27 mouse cellular contexts compared by ENCODE assay signal in genomic region chr12:30216762-30217441, GRCm38 (mm10).
DNase-seq lines count a peak whose midpoint lies in the region; ATAC-seq and TF ChIP-seq lines count a peak whose summit lies in the region.
"Had no signal": no experiment of that assay in that cellular context is flagged by ENCODE, and none has a peak within 500 bp of the region (broad histone marks: within the 10 kb centered on the region; RNA-seq: fewer than 3 reads in every experiment).

No protein-coding gene starts in this region.

- 59% methylated on average over 6 of the region's 6 CpGs for WGBS in intestine, embryonic 16.5 days
- 68% methylated on average over 6 of the region's 6 CpGs for WGBS in intestine, embryonic 15.5 days
- WGBS in intestine, postnatal 0 days = 37% methylated on average over 6 of the region's 6 CpGs
- 70% methylated on average over 6 of the region's 6 CpGs for WGBS in stomach, embryonic 14.5 days
- WGBS in stomach, postnatal 0 days = 53% methylated on average over 6 of the region's 6 CpGs

- ATAC-seq in intestine, embryonic 16.5 days = peak; percentile 48; the same call in 1 of the 2 replicates
- ATAC-seq in intestine, embryonic 15.5 days = no peak
- ATAC-seq in intestine, postnatal 0 days = no peak
- peak; percentile 90 for ATAC-seq in stomach, embryonic 14.5 days (ENCODE audit: insufficient number of reproducible peaks, insufficient read depth, low FRiP score, low read depth)
- peak; percentile 90 for ATAC-seq in stomach, postnatal 0 days (ENCODE audit: low FRiP score, low TSS enrichment)
- ATAC-seq: forebrain, embryonic 15.5 days; hindbrain, embryonic 16.5 days; Patski had no signal

- no peak overlapping the region for H3K4me2 ChIP-seq in intestine, embryonic 16.5 days (ENCODE audit: low read depth, low read length)
- H3K4me2 ChIP-seq in intestine, embryonic 15.5 days (replicated peaks) = no peak overlapping the region
- H3K4me2 ChIP-seq in intestine, postnatal 0 days (replicated peaks; ENCODE audit: low read depth) = no peak overlapping the region
- no peak overlapping the region for H3K4me2 ChIP-seq in stomach, embryonic 14.5 days (replicated peaks; ENCODE audit: low read depth, low read length)
- H3K4me2 ChIP-seq in stomach, postnatal 0 days (replicated peaks; ENCODE audit: low read depth) = no peak overlapping the region
- H3K4me2 ChIP-seq: embryonic facial prominence, embryonic 13.5 days; forebrain, embryonic 12.5 days; forebrain, embryonic 15.5 days; heart, embryonic 11.5 days; hindbrain, embryonic 13.5 days had no signal

- H3K4me1 ChIP-seq in intestine, embryonic 16.5 days (ENCODE audit: control insufficient read depth, insufficient read depth, low read length) = no peaks in the 10 kb centered on the region
- no peaks in the 10 kb centered on the region for H3K4me1 ChIP-seq in intestine, embryonic 15.5 days (replicated peaks)
- H3K4me1 ChIP-seq in intestine, postnatal 0 days (replicated peaks; ENCODE audit: control insufficient read depth, insufficient read depth, low read length) = no peaks in the 10 kb centered on the region
- H3K4me1 ChIP-seq in stomach, embryonic 14.5 days (ENCODE audit: control insufficient read depth, insufficient read depth, low read length) = no peaks in the 10 kb centered on the region
- H3K4me1 ChIP-seq in stomach, postnatal 0 days (replicated peaks; ENCODE audit: control insufficient read depth, insufficient read depth) = no peaks in the 10 kb centered on the region
- H3K4me1 ChIP-seq: embryonic facial prominence, embryonic 10.5 days; embryonic facial prominence, embryonic 13.5 days; forebrain, embryonic 12.5 days; forebrain, embryonic 15.5 days; hindbrain, embryonic 13.5 days had no signal

- TF ChIP-seq EP300 in stomach, postnatal 0 days (optimal IDR thresholded peaks at IDR 0.05) = no peak

- H3K9me3 ChIP-seq in intestine, embryonic 16.5 days (ENCODE audit: control insufficient read depth, low read length) = no peaks in the 10 kb centered on the region
- H3K9me3 ChIP-seq in intestine, embryonic 15.5 days = no peaks in the 10 kb centered on the region
- H3K9me3 ChIP-seq in intestine, postnatal 0 days (ENCODE audit: control insufficient read depth) = no peaks in the 10 kb centered on the region
- H3K9me3 ChIP-seq in stomach, embryonic 14.5 days (ENCODE audit: control insufficient read depth, low read depth, low read length) = no peaks in the 10 kb centered on the region
- H3K9me3 ChIP-seq in stomach, postnatal 0 days (ENCODE audit: control insufficient read depth, low read length) = no peaks in the 10 kb centered on the region
- H3K9me3 ChIP-seq: embryonic facial prominence, embryonic 10.5 days; embryonic facial prominence, embryonic 13.5 days; forebrain, embryonic 12.5 days; forebrain, embryonic 15.5 days; hindbrain, embryonic 13.5 days had no signal

- 0 out of 2 replicates have a peak, but pooled peaks have one; percentile 4 for TF ChIP-seq CTCF in intestine, postnatal 0 days (IDR thresholded peaks at IDR 0.05; ENCODE audit: low read depth)
- TF ChIP-seq CTCF in stomach, postnatal 0 days (IDR thresholded peaks at IDR 0.05; ENCODE audit: low read depth) = peak; percentile 28; the same call in 1 of the 2 replicates

- DNase-seq in stomach, postnatal 0 days (ENCODE audit: low spot score) = peak; percentile 76
- no peak for DNase-seq in adrenal gland, adult 18-20 months (ENCODE audit: low spot score in 2 of 2)
- DNase-seq in layer of hippocampus, adult 9-11 months = no peak
- DNase-seq: adrenal gland, adult 2 months; adrenal gland, postnatal 14 days; B cell, adult 2 months; cerebellum, adult 11 months; cerebellum, adult 2 months; cerebellum, adult 9-11 months; cerebellum, postnatal 25 days; embryo, embryonic 11 days; gastrocnemius, postnatal 25 days had no signal

- H3K36me3 ChIP-seq in intestine, embryonic 16.5 days (ENCODE audit: control insufficient read depth, insufficient read depth, low read length) = no peaks in the 10 kb centered on the region
- no peaks in the 10 kb centered on the region for H3K36me3 ChIP-seq in intestine, embryonic 15.5 days
- H3K36me3 ChIP-seq in intestine, postnatal 0 days (ENCODE audit: control insufficient read depth, insufficient read depth) = no peaks in the 10 kb centered on the region
- no peaks in the 10 kb centered on the region for H3K36me3 ChIP-seq in stomach, embryonic 14.5 days (ENCODE audit: control insufficient read depth, insufficient read depth, low read length)
- H3K36me3 ChIP-seq in stomach, postnatal 0 days (ENCODE audit: control insufficient read depth, insufficient read depth, low read length) = no peaks in the 10 kb centered on the region
- H3K36me3 ChIP-seq: embryonic facial prominence, embryonic 10.5 days; embryonic facial prominence, embryonic 13.5 days; forebrain, embryonic 12.5 days; forebrain, embryonic 15.5 days; G1E; hindbrain, embryonic 13.5 days had no signal

- H3K27me3 ChIP-seq in intestine, embryonic 16.5 days (replicated peaks; ENCODE audit: control insufficient read depth, insufficient read depth, low read length) = no peaks in the 10 kb centered on the region
- no peaks in the 10 kb centered on the region for H3K27me3 ChIP-seq in intestine, embryonic 15.5 days (replicated peaks)
- no peaks in the 10 kb centered on the region for H3K27me3 ChIP-seq in intestine, postnatal 0 days (replicated peaks; ENCODE audit: control insufficient read depth, insufficient read depth, low read length)
- no peaks in the 10 kb centered on the region for H3K27me3 ChIP-seq in stomach, embryonic 14.5 days (ENCODE audit: control insufficient read depth, insufficient read depth, low read length)
- H3K27me3 ChIP-seq in stomach, postnatal 0 days (ENCODE audit: control insufficient read depth, insufficient read depth, low read length) = no peaks in the 10 kb centered on the region
- H3K27me3 ChIP-seq: CH12.LX; embryonic facial prominence, embryonic 13.5 days; forebrain, embryonic 12.5 days; forebrain, embryonic 15.5 days; hindbrain, embryonic 13.5 days had no signal

- H3K9ac ChIP-seq in intestine, embryonic 16.5 days (ENCODE audit: low read depth, low read length) = no peak overlapping the region
- H3K9ac ChIP-seq in intestine, embryonic 15.5 days = no peak overlapping the region
- H3K9ac ChIP-seq in intestine, postnatal 0 days (ENCODE audit: low read depth, low read length) = no peak overlapping the region
- H3K9ac ChIP-seq in stomach, embryonic 14.5 days (replicated peaks; ENCODE audit: low read depth, low read length) = no peak overlapping the region
- no peak overlapping the region for H3K9ac ChIP-seq in stomach, postnatal 0 days (ENCODE audit: low read length)
- H3K9ac ChIP-seq: embryonic facial prominence, embryonic 13.5 days; forebrain, embryonic 12.5 days; forebrain, embryonic 15.5 days; hindbrain, embryonic 13.5 days had no signal

- H3K4me3 ChIP-seq in intestine, embryonic 16.5 days (ENCODE audit: low read length) = no peak overlapping the region
- no peak overlapping the region for H3K4me3 ChIP-seq in intestine, embryonic 15.5 days (replicated peaks)
- H3K4me3 ChIP-seq in intestine, postnatal 0 days (ENCODE audit: low read depth, low read length) = no peak overlapping the region
- H3K4me3 ChIP-seq in stomach, embryonic 14.5 days (ENCODE audit: low read depth, low read length) = no peak overlapping the region
- H3K4me3 ChIP-seq in stomach, postnatal 0 days (ENCODE audit: low read depth, low read length) = no peak overlapping the region
- H3K4me3 ChIP-seq: embryonic facial prominence, embryonic 10.5 days; embryonic facial prominence, embryonic 13.5 days; erythroblast, embryonic 14.5 days; forebrain, embryonic 12.5 days; forebrain, embryonic 15.5 days; hindbrain, embryonic 13.5 days had no signal

- H3K27ac ChIP-seq in intestine, embryonic 16.5 days (ENCODE audit: low read length) = no peak overlapping the region
- no peak overlapping the region for H3K27ac ChIP-seq in intestine, embryonic 15.5 days
- H3K27ac ChIP-seq in intestine, postnatal 0 days (ENCODE audit: low read depth, low read length) = no peak overlapping the region
- H3K27ac ChIP-seq in stomach, embryonic 14.5 days (ENCODE audit: low read length) = no peak overlapping the region
- no peak overlapping the region for H3K27ac ChIP-seq in stomach, postnatal 0 days (replicated peaks)
- H3K27ac ChIP-seq: embryonic facial prominence, embryonic 10.5 days; embryonic facial prominence, embryonic 13.5 days; forebrain, embryonic 12.5 days; forebrain, embryonic 15.5 days; hindbrain, embryonic 13.5 days had no signal

Comparison
In these comparisons a context has a peak if more than half of its experiments do, and no peak if none do; other contexts are left out.
1. ATAC-seq: peak in intestine, embryonic 16.5 days (single experiment), stomach, embryonic 14.5 days (single experiment) and stomach, postnatal 0 days (single experiment); none in intestine, embryonic 15.5 days (single experiment) and intestine, postnatal 0 days (single experiment).